Mouse (Mus musculus): ENCODE data around the gene Krt81. TPM values are rescaled to one million over a fixed set of nuclear protein-coding genes. Genes with fewer than 3 reads are reported as not detected.

The Krt81 gene
- polyA plus RNA-seq, 1 experiment from 2014 or later = not detected

DNA sequence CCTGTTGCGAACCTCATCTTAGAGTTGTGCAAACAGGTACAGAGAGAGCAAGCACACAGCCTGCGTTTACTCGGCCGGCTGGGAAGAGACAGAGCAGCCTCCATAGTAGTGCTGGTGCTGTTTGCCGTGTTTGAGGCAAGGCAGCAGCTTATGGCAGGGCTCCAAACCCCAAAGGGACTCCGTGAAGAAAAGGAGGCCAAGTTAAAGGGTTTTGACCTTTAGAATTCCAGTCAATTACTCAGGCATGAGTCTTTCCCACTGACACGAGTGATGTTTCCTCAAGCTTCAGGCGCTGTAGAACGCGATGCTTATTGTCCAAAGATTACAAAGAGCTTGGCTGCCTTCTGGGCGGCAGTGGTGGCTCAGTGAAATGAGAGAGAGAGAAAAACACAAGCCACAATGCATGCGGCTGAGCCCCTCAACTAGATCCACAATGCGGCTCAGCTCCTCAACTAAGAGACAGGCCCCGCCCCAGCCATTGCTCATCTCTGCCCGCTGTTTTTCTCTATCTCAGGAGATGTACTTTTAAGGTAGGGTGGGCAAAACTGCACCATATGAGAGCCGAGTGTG lies 5.1 kb downstream of the Krt81 start:
- Histone ChIP-seq H3K4me3 (ENCODE audit: low read depth, low read length) (no peak overlapping the region), H3K9me3 (ENCODE audit: low read length) (0 out of 2 replicates have a peak, but pooled peaks cover 2% of the 10 kb centered on the region), H3K4me2 (ENCODE audit: low read depth, low read length) (no peak overlapping the region), H3K27me3 (ENCODE audit: insufficient read depth, low read length) (no peaks in the 10 kb centered on the region), H3K4me1 (ENCODE audit: insufficient read depth) (no peaks in the 10 kb centered on the region), H3K36me3 (replicated peaks; ENCODE audit: insufficient read depth, low read length) (no peaks in the 10 kb centered on the region), H3K27ac (ENCODE audit: low read depth) (no peak overlapping the region), H3K9ac (replicated peaks) (no peak overlapping the region)
- 67% methylated on average over 16 of the region's 16 CpGs for WGBS (ENCODE audit: insufficient replicate concordance)
- ATAC-seq = no peak
- DNase-seq = no peak
- TF ChIP-seq EP300 (IDR thresholded peaks at IDR 0.05; ENCODE audit: low read depth) (no peak), CTCF (IDR thresholded peaks at IDR 0.05; ENCODE audit: low read depth) (no peak)

DNA sequence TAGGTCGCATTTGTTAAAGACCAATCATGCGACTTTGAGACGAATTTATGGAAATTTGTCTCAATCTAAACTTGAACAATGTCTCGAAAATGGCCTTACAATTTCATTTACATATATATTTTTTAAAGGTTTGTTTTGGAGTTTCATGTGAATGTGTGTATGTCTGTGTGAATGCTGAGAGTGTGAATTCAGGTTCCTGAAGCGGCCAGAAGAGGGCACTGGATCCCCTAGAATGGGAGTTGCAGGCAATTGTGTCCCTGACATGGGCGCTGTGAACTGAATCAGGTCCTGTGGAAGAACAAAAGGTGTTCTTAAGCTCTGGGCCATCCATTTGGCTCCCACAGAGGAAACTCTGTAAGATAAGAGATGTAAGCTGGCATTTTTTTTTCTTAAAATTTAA lies 7.7 kb downstream of the Krt81 start:
- Histone ChIP-seq H3K27ac (ENCODE audit: low read depth) (no peak overlapping the region), H3K9me3 (ENCODE audit: low read length) (0 out of 2 replicates have a peak, but pooled peaks cover 2% of the 10 kb centered on the region), H3K4me3 (ENCODE audit: low read depth, low read length) (no peak overlapping the region), H3K27me3 (ENCODE audit: insufficient read depth, low read length) (no peaks in the 10 kb centered on the region), H3K4me1 (ENCODE audit: insufficient read depth) (peaks cover 2% of the 10 kb centered on the region; the same call in 1 of the 2 replicates), H3K4me2 (ENCODE audit: low read depth, low read length) (no peak overlapping the region), H3K36me3 (replicated peaks; ENCODE audit: insufficient read depth, low read length) (no peaks in the 10 kb centered on the region), H3K9ac (replicated peaks) (no peak overlapping the region)
- ATAC-seq (no peak), DNase-seq (no peak)
- 82% methylated on average over 6 of the region's 6 CpGs for WGBS (ENCODE audit: insufficient replicate concordance)
- TF ChIP-seq EP300 (IDR thresholded peaks at IDR 0.05; ENCODE audit: low read depth) (no peak), CTCF (IDR thresholded peaks at IDR 0.05; ENCODE audit: low read depth) (peak; percentile 15; the same call in 1 of the 2 replicates)

DNA sequence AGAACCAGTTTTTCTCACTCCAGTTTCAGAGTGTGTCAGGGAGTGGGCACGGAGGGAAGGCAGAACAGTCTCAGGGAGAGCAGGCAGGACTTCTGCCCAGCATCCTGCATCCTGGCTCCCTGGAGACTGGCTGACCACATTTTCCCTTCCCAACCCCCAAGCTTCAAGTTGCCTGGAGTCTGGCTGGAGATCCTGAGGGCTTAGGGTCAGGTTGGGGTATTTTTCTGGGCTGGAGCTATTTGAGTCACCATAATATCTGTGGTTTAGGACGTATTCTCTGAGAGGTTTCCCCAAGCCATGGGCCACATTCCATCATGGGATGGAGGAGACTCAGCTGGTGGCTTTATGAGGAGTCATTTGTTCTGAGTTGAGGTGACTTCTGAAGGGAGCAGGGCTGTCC lies 8.3 kb downstream of the Krt81 start:
- H3K4me2 ChIP-seq (ENCODE audit: low read depth, low read length) = no peak overlapping the region
- H3K36me3 ChIP-seq (replicated peaks; ENCODE audit: insufficient read depth, low read length) = no peaks in the 10 kb centered on the region
- H3K27ac ChIP-seq (ENCODE audit: low read depth) = no peak overlapping the region
- 65% methylated on average over 2 of the region's 2 CpGs for WGBS (ENCODE audit: insufficient replicate concordance)
- ATAC-seq (no peak), DNase-seq (no peak)
- TF ChIP-seq CTCF (IDR thresholded peaks at IDR 0.05; ENCODE audit: low read depth) (no peak), EP300 (IDR thresholded peaks at IDR 0.05; ENCODE audit: low read depth) (no peak)
- no peak overlapping the region for H3K9ac ChIP-seq (replicated peaks)
- H3K27me3 ChIP-seq (ENCODE audit: insufficient read depth, low read length) = no peaks in the 10 kb centered on the region
- H3K4me3 ChIP-seq (ENCODE audit: low read depth, low read length) = no peak overlapping the region
- peaks cover 2% of the 10 kb centered on the region; the same call in 1 of the 2 replicates for H3K4me1 ChIP-seq (ENCODE audit: insufficient read depth)
- H3K9me3 ChIP-seq (ENCODE audit: low read length) = 0 out of 2 replicates have a peak, but pooled peaks cover 2% of the 10 kb centered on the region

DNA sequence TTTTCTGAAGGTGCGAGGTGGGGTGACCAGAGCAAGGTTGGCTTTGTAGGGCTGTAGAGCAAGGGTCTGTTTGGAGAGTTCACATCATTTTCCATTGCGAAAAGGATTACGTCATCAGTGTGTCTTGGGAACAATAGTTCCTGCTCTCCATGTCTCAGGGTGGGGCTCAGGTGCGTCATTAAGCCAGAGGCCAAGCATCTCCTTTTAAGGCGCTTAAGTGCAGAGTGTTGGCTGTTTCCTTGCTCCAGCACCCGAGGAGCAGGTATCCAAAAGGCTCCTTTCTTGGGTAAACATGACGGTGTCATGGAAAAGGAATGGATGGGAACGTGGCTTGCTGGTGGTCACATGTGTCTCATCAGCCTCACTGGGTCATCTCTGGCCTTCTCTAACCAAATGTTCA lies 8.8 kb downstream of the Krt81 start:
- Histone ChIP-seq H3K4me3 (ENCODE audit: low read depth, low read length) (no peak overlapping the region), H3K27me3 (ENCODE audit: insufficient read depth, low read length) (no peaks in the 10 kb centered on the region), H3K4me2 (ENCODE audit: low read depth, low read length) (no peak overlapping the region), H3K4me1 (ENCODE audit: insufficient read depth) (peaks cover 2% of the 10 kb centered on the region; the same call in 1 of the 2 replicates), H3K36me3 (replicated peaks; ENCODE audit: insufficient read depth, low read length) (no peaks in the 10 kb centered on the region), H3K9ac (replicated peaks) (no peak overlapping the region), H3K9me3 (ENCODE audit: low read length) (0 out of 2 replicates have a peak, but pooled peaks cover 2% of the 10 kb centered on the region), H3K27ac (ENCODE audit: low read depth) (no peak overlapping the region)
- WGBS (ENCODE audit: insufficient replicate concordance) = 74% methylated on average over 8 of the region's 8 CpGs
- DNase-seq = no peak
- no peak for TF ChIP-seq CTCF (IDR thresholded peaks at IDR 0.05; ENCODE audit: low read depth)
- no peak for TF ChIP-seq EP300 (IDR thresholded peaks at IDR 0.05; ENCODE audit: low read depth)
- no peak for ATAC-seq

DNA sequence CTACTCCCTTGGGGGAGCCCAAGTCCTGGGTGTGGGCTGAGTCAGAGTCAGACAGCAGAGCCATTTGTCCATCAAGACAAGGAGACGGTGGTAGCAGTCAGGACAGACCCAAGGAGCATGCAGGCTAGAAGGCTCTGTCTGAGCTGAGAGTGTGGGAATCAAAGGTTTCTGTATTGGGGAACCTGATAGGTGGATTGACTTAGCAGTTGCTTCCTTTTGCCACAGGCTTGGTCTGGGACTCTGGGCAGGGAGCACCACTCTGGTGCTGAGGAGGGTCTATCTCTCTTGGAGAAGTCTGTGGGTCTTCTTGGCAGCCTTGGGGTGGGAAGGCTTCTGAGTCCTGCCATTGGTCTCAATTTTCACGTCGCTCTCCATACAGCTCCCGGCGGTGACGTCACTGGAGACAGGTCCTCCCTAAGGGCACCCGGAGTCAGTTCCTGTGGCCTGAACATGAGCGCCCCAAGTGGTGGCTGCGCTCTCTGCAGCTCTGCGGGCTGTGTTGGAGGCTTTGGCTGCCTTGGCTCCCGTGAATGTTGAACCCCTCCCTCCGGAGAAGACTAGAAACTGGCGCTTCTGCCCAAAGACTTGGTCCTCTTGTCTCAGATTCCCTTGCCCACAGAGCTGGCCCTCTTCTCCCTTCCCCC lies 10.3 kb downstream of the Krt81 start:
- H3K27me3 ChIP-seq (ENCODE audit: insufficient read depth, low read length) = no peaks in the 10 kb centered on the region
- H3K9ac ChIP-seq (replicated peaks) = no peak overlapping the region
- H3K4me1 ChIP-seq (ENCODE audit: insufficient read depth) = peaks cover 2% of the 10 kb centered on the region; the same call in 1 of the 2 replicates
- ATAC-seq = peak; percentile 69; the same call in 1 of the 2 replicates
- no peak overlapping the region for H3K4me3 ChIP-seq (ENCODE audit: low read depth, low read length)
- WGBS (ENCODE audit: insufficient replicate concordance) = 5% methylated on average over 13 of the region's 13 CpGs
- H3K4me2 ChIP-seq (ENCODE audit: low read depth, low read length) = no peak overlapping the region
- H3K36me3 ChIP-seq (replicated peaks; ENCODE audit: insufficient read depth, low read length) = no peaks in the 10 kb centered on the region
- TF ChIP-seq EP300 (IDR thresholded peaks at IDR 0.05; ENCODE audit: low read depth) (no peak), CTCF (IDR thresholded peaks at IDR 0.05; ENCODE audit: low read depth) (peak; percentile 75)
- 0 out of 2 replicates have a peak, but pooled peaks cover 2% of the 10 kb centered on the region for H3K9me3 ChIP-seq (ENCODE audit: low read length)
- peak; percentile 82 for DNase-seq
- no peak overlapping the region for H3K27ac ChIP-seq (ENCODE audit: low read depth)

DNA sequence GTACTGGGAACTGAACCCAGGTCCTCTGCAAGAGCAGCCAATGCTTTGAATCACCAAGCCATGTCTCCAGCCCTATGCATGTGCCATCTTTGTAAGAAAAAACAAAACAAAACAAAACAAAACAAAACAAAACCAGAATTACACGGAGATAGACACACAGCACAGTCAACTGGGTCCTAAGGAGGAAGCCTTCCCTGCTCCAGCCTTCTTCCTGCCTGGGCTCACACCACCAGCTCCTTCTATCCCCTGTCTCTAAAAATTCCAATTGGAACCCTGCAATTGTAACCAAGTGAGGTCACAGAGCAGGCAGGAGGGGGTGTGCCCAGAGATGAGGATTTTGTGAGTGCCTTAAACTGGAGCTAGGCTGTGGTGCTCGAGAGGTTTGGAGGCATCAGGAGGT lies 16.1 kb downstream of the Krt81 start, which contains the start of gene Krt88:
Gene Krt88 (plus strand): TSS at position 301 of the 400 bp plus-strand sequence.
- TF ChIP-seq CTCF (IDR thresholded peaks at IDR 0.05; ENCODE audit: low read depth) (no peak), EP300 (IDR thresholded peaks at IDR 0.05; ENCODE audit: low read depth) (no peak)
- H3K27me3 ChIP-seq (ENCODE audit: insufficient read depth, low read length) = no peaks in the 10 kb centered on the region
- DNase-seq (no peak), ATAC-seq (no peak)
- no peaks in the 10 kb centered on the region for H3K9me3 ChIP-seq (ENCODE audit: low read length)
- no peak within 1 kb of the TSS for H3K4me2 ChIP-seq (ENCODE audit: low read depth, low read length)
- whole genome bisulfite sequencing (ENCODE audit: insufficient replicate concordance) = 69% methylated on average over 2 of the region's 2 CpGs
- no peaks in the 10 kb centered on the region for H3K36me3 ChIP-seq (replicated peaks; ENCODE audit: insufficient read depth, low read length)
- H3K4me3 ChIP-seq (ENCODE audit: low read depth, low read length) = no peak within 1 kb of the TSS
- H3K9ac ChIP-seq (replicated peaks) = no peak within 1 kb of the TSS
- H3K27ac ChIP-seq (ENCODE audit: low read depth) = no peak within 1 kb of the TSS
- no peaks in the 10 kb centered on the region for H3K4me1 ChIP-seq (ENCODE audit: insufficient read depth)

All from liver, postnatal 0 days (tissue).